Mouse (Mus musculus) hindbrain, embryonic 10.5 days (tissue): ENCODE measurements at regions not wholly inside any gene's neighbourhood (a gene's known extent, or its start where the extent isn't known, plus 50 kb on each side); places are given as distances from the start of the nearest gene placed in this dataset.

Source experiments
- DNase-seq: peaks from one replicate; pipeline ENCODE4 v3.0.0-alpha.2; 2017; ENCODE audit warnings: low spot score
- H3K27ac ChIP-seq: fragments of 300-500 bp; sonication (generic); 2 replicates; pipeline ENCODE4 v1.5.1; 2016; ENCODE audit warnings: mild to moderate bottlenecking, moderate library complexity
- H3K27me3 ChIP-seq: fragments of 300-500 bp; sonication (generic); 2 replicates; pipeline ENCODE4 v1.6.1; 2016; ENCODE audit warnings: mild to moderate bottlenecking; ENCODE audit not compliant: poor library complexity, insufficient read depth, severe bottlenecking
- H3K36me3 ChIP-seq: fragments of 300-500 bp; sonication (generic); 2 replicates; pipeline ENCODE4 v1.6.1; 2016; ENCODE audit warnings: mild to moderate bottlenecking, moderate library complexity
- H3K4me1 ChIP-seq: fragments of 300-500 bp; sonication (generic); replicated peaks from 2 replicates; pipeline ENCODE4 v1.6.1; 2016; ENCODE audit warnings: mild to moderate bottlenecking
- H3K4me3 ChIP-seq: fragments of 300-500 bp; sonication (generic); 2 replicates; pipeline ENCODE4 v1.5.1; 2016; ENCODE audit warnings: mild to moderate bottlenecking, moderate library complexity
- H3K9me3 ChIP-seq: fragments of 300-500 bp; sonication (generic); 2 replicates; pipeline ENCODE4 v1.6.1; 2016; ENCODE audit warnings: mild to moderate bottlenecking, moderate library complexity
- WGBS: fragments of 180-500 bp; shearing (Covaris S2); methylation state at CpG from one replicate; pipeline ENCODE4 v1.1.7; 2016; 5-methylcytosine and 5-hydroxymethylcytosine counted together

DNA sequence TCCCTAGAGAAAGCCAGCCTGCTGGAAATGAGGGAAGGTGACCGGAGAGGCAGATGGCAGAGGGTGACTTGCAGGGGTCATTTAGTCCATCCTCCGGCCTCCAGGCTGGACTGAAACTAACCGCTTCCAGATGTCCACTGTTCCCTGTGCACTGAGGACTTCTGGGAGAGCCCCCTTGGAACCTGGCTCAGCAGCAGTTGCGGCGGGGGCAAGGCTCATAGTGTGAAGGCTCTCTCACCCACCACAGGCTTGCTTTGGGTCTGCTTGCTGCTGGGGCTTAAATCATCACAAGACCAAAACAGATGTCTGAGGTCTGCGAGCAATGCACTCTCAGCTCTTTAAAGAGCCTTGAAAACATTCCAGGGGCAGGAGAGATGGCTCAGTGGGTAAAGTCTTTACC lies 132.2 kb upstream of the Ccnd2 start:
- 0 out of 2 replicates have a peak overlapping the region, but pooled peaks have one; percentile 53 for H3K27ac ChIP-seq
- H3K4me1 ChIP-seq, result peaks cover 14% of the 10 kb centered on the region
- no peaks in the 10 kb centered on the region for H3K27me3 ChIP-seq
- no peaks in the 10 kb centered on the region for H3K9me3 ChIP-seq
- no peaks in the 10 kb centered on the region for H3K36me3 ChIP-seq
- WGBS, result 58% methylated on average over 6 of the region's 6 CpGs
- H3K4me3 ChIP-seq, result no peak overlapping the region
- peak; percentile 33 for DNase-seq

DNA sequence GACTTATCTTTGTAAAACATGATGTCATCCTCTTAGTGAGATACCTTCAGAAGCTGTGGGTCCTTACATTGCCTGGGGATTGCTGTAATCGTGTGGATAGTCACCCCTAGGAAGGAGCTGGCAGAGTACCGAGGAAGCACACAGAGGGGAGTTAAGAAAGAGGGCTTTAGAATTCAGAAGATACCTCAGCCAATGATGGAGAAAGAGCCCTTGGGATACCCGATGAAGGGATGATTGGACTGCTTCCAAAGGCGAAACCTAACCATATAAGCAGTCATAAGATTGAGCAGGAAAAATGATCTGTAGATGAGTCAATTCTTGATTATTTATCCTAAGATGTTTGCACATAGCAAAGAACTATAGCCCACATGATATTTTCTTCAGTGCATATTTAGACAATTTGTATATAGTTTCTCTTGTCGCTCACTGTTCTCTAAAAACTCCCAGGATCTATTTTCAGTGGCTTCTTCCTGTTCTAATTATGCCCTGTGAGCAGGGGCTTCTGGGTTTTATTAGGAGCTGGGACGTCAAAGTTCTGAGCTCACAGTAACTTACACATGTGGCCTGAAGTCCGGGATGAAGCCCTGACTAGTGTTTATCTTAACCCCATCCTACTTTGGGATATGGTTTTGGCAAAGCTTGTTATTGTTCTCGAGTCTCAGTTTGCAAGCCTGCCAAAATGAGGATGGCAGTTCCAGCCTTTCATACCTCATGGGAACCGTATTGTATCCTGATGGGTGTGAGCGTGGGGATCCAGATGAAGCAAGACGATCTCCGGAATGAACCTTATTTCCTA lies 134.9 kb upstream of the Ccnd2 start:
- Histone ChIP-seq H3K9me3 (no peaks in the 10 kb centered on the region), H3K36me3 (no peaks in the 10 kb centered on the region), H3K4me1 (peaks cover 14% of the 10 kb centered on the region), H3K27ac (no peak overlapping the region), H3K27me3 (no peaks in the 10 kb centered on the region), H3K4me3 (no peak overlapping the region)
- 69% methylated on average over 12 of the region's 12 CpGs for WGBS
- DNase-seq, result no peak

DNA sequence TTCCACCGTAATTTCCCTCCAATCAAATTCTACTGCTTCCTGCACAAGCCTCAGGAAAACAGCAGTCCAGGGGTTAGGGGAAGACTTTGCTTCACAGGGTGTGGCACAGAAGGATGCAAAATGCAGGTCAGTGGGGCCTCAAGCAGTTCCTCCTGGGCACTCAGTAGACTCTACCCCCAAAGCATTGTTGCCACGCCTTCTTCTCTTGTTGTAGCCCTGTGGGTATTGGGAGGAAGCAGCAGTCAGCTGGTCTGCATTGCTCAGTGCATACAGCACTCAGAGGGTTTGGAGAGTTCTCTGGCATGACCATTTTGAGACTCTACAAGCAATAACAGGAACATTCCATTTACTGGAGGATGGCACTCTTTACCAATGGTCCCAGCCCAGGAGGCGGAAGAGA lies 137.0 kb upstream of the Ccnd2 start:
- Histone ChIP-seq H3K4me1 (peaks cover 13% of the 10 kb centered on the region), H3K36me3 (no peaks in the 10 kb centered on the region), H3K27me3 (no peaks in the 10 kb centered on the region), H3K27ac (no peak overlapping the region), H3K9me3 (no peaks in the 10 kb centered on the region), H3K4me3 (no peak overlapping the region)
- DNase-seq, result no peak
- WGBS, result 89% methylated on average over 3 of the region's 3 CpGs

DNA sequence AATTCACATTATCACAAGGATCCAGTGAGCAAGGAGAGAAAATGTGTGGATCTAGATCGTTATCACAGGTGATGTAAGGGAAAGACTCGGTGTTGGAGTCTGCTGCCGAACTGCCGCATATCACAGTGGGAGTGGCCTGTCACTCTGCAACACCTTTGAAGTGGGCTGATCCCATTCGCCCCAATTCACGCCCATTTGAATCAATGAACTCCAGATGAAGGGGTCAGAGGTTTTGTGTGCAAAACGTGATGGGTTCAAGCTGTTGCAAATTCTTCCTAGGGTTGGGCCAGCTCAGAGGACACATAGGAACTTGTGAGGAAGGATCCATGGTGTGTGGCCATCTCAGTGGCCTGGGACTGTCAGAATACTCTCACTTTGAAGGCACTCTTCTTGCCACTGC lies 139.9 kb upstream of the Ccnd2 start:
- no peaks in the 10 kb centered on the region for H3K27me3 ChIP-seq
- WGBS, result 57% methylated on average over 7 of the region's 7 CpGs
- H3K36me3 ChIP-seq, result no peaks in the 10 kb centered on the region
- no peak for DNase-seq
- H3K27ac ChIP-seq, result no peak overlapping the region
- H3K4me1 ChIP-seq, result peaks cover 8% of the 10 kb centered on the region; the same call in 1 of the 2 replicates
- no peak overlapping the region for H3K4me3 ChIP-seq
- H3K9me3 ChIP-seq, result no peaks in the 10 kb centered on the region

DNA sequence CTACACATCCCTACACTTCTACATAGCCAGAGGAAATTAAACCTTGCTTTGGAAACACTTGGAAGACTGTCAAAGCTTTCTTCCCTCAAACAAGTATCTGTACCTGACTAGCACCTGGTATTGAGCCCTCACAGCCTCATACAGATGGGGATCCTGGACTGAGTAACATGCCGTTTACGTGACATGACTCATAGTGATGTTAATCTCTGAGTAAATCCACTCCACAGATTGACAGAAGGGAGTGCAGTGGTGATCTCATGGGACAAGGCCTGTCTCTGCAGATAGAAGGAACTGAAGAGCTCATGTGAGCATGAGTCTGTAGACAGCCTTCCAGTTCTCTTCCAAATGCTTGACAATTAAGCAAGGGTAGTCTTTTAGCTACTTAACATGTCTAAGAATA lies 141.8 kb upstream of the Ccnd2 start:
- 92% methylated on average over 2 of the region's 2 CpGs for WGBS
- DNase-seq, result no peak
- H3K27ac ChIP-seq, result no peak overlapping the region

DNA sequence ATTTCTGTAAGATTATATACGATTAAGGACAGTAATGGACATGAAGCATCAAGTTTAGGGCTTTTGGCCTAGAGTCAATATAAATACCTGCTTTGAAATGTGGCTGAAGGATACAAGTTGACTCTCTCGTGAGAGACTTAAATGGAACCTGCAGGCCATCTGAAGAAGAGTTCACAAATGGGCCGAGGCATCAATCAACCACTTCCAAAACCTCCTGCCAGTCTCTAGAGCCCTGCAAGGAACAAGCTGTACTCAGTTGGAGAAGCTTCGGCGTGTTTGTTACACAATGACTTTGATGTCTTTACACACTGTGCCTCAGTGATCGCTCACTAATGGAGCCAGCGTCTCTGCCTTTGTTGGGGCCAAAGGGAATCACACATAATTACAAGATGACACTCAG lies 146.1 kb upstream of the Ccnd2 start:
- Histone ChIP-seq H3K4me1 (0 out of 2 replicates have a peak, but pooled peaks cover 2% of the 10 kb centered on the region), H3K36me3 (no peaks in the 10 kb centered on the region), H3K4me3 (no peak overlapping the region), H3K27me3 (no peaks in the 10 kb centered on the region), H3K27ac (no peak overlapping the region), H3K9me3 (no peaks in the 10 kb centered on the region)
- 58% methylated on average over 7 of the region's 7 CpGs for WGBS
- no peak for DNase-seq

More for the DNA sequence above, 141.8 kb upstream of the Ccnd2 start:
- no peaks in the 10 kb centered on the region for H3K36me3 ChIP-seq
- H3K4me3 ChIP-seq, result no peak overlapping the region
- no peaks in the 10 kb centered on the region for H3K27me3 ChIP-seq
- no peaks in the 10 kb centered on the region for H3K9me3 ChIP-seq
- peaks cover 8% of the 10 kb centered on the region; the same call in 1 of the 2 replicates for H3K4me1 ChIP-seq

DNA sequence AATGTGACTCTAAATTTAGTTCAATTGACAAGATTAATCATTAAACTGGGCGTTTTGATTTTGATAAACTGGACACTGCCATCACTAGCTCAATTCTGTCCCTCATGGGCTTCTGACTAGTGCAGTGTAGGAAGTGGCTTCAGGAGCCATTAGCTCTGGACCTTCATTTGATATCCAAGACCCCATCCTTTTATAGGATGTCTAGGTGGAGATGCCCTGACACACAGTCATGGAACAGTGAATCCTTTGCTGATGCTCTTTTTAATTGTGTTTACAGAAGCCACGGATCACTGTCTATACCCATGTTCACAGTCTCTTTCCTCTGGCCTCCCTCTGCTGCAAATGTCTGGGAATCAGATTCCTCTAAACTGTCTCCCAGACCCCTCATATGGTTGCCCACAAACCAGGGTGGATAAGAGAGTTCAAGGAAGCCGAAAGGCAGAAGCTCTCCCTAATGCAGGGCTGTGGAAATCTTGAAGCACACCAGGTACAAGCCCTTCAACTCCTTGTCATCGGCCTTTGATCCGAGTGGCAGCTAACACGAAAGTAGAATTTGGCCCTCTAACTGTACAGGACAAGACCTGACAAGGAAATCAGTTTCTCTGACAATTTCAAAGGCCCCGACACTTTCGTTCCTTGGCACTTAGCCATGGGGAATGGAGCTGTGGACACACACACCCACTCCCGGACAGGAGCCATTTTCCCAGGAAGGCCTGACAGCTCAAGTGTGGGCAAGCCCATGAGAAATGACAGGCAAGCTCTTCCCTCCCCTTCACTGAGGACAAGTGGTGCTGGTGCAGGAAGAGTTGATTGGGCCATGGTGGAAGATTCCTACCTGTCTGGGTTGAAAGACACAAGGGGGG lies 135.2 kb upstream of the Parp11 start:
- 87% methylated on average over 9 of the region's 9 CpGs for WGBS

DNA sequence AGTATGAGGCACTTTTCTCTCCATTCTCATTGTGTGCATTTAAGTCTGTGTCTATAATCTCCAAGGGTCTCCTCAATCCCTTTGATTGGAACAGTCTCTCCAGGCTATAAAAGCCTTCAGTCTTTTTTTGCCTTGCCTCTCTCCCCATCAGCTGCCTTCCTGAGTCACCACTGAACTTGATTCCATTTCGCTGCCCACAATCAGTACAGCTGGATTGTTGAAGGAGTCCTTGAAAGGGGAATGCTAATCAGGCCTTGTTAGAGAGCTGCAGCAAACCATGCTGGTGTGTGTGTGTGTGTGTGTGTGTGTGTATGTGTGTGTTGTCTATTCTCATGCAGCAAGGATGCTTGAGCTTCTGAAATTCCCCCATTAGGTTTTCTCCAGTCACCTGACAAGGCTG lies 129.3 kb upstream of the Parp11 start:
- Histone ChIP-seq H3K4me3 (no peak overlapping the region), H3K9me3 (no peaks in the 10 kb centered on the region), H3K4me1 (peaks cover 18% of the 10 kb centered on the region), H3K36me3 (no peaks in the 10 kb centered on the region), H3K27me3 (no peaks in the 10 kb centered on the region), H3K27ac (no peak overlapping the region)
- 52% methylated on average over 1 of the region's 1 CpGs for WGBS
- DNase-seq, result no peak

More for the DNA sequence above, 135.2 kb upstream of the Parp11 start:
- Histone ChIP-seq H3K27ac (no peak overlapping the region), H3K4me1 (0 out of 2 replicates have a peak, but pooled peaks cover 4% of the 10 kb centered on the region), H3K9me3 (no peaks in the 10 kb centered on the region), H3K4me3 (no peak overlapping the region), H3K36me3 (no peaks in the 10 kb centered on the region), H3K27me3 (no peaks in the 10 kb centered on the region)
- no peak for DNase-seq

DNA sequence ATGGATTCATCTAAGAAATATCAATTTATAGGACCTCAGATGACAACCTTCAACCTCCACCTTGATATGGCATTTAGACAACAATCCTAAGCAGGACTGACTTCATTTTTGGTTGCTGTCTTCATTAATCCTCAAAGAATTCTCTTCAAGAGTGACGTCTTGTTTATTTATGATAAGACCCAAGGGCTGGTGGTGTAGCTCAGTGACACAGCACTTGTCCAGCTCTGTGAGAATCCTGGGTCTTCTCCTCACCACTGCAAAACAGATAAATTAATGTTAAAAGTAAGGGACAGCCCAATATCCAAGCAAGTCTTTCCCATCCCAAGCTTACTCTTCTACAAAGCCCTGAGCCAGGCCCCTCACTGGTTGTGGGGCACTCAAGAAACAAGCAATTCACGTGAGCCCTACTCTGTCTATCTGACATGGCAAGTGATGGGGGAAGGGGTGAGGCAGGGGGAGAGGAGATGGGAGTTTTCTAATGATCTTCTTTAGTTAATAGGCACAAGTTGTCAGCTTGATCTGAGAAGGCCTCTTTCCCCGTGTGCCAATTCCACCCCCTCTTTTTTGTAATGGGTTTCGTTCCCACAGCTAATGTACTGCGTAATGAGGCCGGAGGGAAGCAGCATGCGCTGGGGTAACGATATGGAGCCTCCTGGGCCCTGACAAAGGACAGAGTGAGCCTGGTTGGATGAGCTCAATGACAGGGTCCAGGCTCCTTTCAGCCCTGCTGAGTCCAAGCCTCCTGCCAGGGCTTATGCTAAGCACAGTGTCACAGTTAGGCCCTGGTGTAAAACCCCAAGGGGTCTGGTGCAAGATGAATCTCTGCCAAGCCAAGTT lies 127.7 kb upstream of the Parp11 start:
- DNase-seq, result no peak
- Histone ChIP-seq H3K36me3 (no peaks in the 10 kb centered on the region), H3K27me3 (0 out of 2 replicates have a peak, but pooled peaks cover 5% of the 10 kb centered on the region), H3K4me3 (no peak overlapping the region), H3K4me1 (peaks cover 18% of the 10 kb centered on the region), H3K9me3 (no peaks in the 10 kb centered on the region), H3K27ac (0 out of 2 replicates have a peak overlapping the region, but pooled peaks have one; percentile 23)
- WGBS, result 53% methylated on average over 8 of the region's 8 CpGs

DNA sequence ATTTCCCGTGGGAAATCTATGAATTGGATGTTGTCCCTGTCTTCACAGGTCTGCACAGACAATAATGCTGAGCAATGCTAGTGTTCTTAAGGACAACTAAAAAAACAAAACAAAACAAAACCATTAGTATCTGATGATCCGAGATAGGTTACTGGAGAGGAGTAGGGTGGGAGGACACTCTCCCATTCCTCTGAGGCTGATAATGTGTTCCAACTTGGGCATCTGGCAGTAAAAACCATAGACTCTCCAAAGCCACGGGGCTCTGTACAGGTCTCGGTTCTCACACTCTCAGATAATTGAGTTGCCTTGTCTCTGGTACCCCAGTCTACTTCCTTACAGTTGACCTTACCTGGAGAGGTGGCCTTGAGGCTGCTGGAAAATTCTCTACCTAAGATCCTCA lies 126.0 kb upstream of the Parp11 start:
- Histone ChIP-seq H3K4me3 (no peak overlapping the region), H3K36me3 (no peaks in the 10 kb centered on the region), H3K27ac (no peak overlapping the region), H3K9me3 (no peaks in the 10 kb centered on the region), H3K4me1 (peaks cover 26% of the 10 kb centered on the region), H3K27me3 (0 out of 2 replicates have a peak, but pooled peaks cover 5% of the 10 kb centered on the region)
- DNase-seq, result no peak
- 89% methylated on average over 4 of the region's 4 CpGs for WGBS

DNA sequence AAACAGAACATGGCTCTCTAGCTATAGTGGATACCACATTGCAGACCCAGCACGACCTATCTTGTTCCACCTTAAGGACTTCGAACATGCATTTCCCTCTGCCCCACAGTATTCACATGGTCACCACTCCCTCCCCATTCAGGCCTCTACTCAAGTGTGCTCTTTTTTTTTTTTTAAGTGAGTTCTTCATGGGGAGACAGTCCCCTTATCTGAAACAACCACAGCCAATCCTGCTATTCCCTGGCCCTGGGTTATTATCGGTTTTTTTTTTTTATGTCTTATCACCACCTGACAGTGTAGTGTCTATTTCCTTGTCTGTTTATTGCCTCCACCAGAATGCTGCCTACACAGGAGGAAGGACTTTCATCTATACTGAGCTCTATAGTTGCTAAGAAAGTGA lies 125.6 kb upstream of the Parp11 start:
- no peaks in the 10 kb centered on the region for H3K9me3 ChIP-seq
- no peak for DNase-seq
- WGBS, result 91% methylated on average over 3 of the region's 3 CpGs
- no peak overlapping the region for H3K27ac ChIP-seq
- H3K4me1 ChIP-seq, result peaks cover 26% of the 10 kb centered on the region
- no peaks in the 10 kb centered on the region for H3K36me3 ChIP-seq
- H3K27me3 ChIP-seq, result 0 out of 2 replicates have a peak, but pooled peaks cover 7% of the 10 kb centered on the region
- no peak overlapping the region for H3K4me3 ChIP-seq

DNA sequence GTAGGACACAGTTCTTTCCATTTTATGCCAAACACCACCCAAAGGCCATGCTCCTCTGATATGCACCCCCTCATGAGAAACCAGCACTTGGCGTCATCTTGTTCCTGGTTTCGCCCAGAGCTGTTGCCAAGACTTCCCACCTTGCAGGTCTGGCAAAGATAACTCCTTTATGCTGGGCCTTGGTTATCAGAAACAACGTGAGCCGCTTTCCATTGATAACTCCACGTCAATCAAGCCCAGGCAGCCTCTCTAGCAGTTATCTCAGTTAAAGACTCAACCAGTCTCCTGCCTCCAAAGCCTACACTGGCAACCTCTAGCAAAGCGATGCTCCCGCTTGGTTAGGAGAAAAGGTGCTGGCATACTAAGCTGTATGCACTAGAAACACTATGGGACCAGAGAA lies 124.2 kb upstream of the Parp11 start:
- DNase-seq, result no peak
- H3K27me3 ChIP-seq, result peaks cover 7% of the 10 kb centered on the region; the same call in 1 of the 2 replicates
- H3K36me3 ChIP-seq, result no peaks in the 10 kb centered on the region
- no peak overlapping the region for H3K4me3 ChIP-seq
- no peaks in the 10 kb centered on the region for H3K9me3 ChIP-seq
- 80% methylated on average over 7 of the region's 7 CpGs for WGBS
- H3K27ac ChIP-seq, result 0 out of 2 replicates have a peak overlapping the region, but pooled peaks have one; percentile 1
- peaks cover 31% of the 10 kb centered on the region for H3K4me1 ChIP-seq
